Mouse (Mus musculus): ENCODE data around the gene Hsd17b2. TPM values are rescaled to one million over a fixed set of nuclear protein-coding genes. Genes with fewer than 3 reads are reported as not detected.

Hsd17b2 gene
- 1.6 TPM in 1 of 2 replicates, not detected in the other for polyA plus RNA-seq (2015; fragmentation: Nextera tagmentation; extraction: Ambion mirVana)

- Histone ChIP-seq H3K9me3 (ENCODE audit: control insufficient read depth, low read length) (no peaks in the 10 kb centered on the region), H3K36me3 (ENCODE audit: control insufficient read depth, insufficient read depth, low read length) (no peaks in the 10 kb centered on the region), H3K4me3 (ENCODE audit: low read length) (no peak within 1 kb of the TSS), H3K27me3 (ENCODE audit: control insufficient read depth, insufficient read depth, low read depth, low read length) (no peaks in the 10 kb centered on the region), H3K9ac (ENCODE audit: low read length) (no peak within 1 kb of the TSS), H3K4me2 (ENCODE audit: low read depth, low read length) (no peak within 1 kb of the TSS), H3K27ac (ENCODE audit: low read length) (no peak within 1 kb of the TSS), H3K4me1 (replicated peaks; ENCODE audit: control insufficient read depth, insufficient read depth, low read length) (no peaks in the 10 kb centered on the region; the same call in 1 of the 2 replicates)
- no peak for ATAC-seq (ENCODE audit: low read depth)
- 47% methylated on average over 13 of the region's 13 CpGs for WGBS
These were observed at the start of gene Hsd17b2 for GRCm38 (mm10) chr8:117701859-117702258. Gene Hsd17b2 (plus strand): TSS chr8:117701904.

- 97% methylated on average over 1 of the region's 1 CpGs for WGBS
- Histone ChIP-seq H3K36me3 (ENCODE audit: control insufficient read depth, insufficient read depth, low read length) (no peaks in the 10 kb centered on the region), H3K9ac (ENCODE audit: low read length) (no peak overlapping the region), H3K27ac (ENCODE audit: low read length) (no peak overlapping the region), H3K4me2 (ENCODE audit: low read depth, low read length) (no peak overlapping the region), H3K4me3 (ENCODE audit: low read length) (no peak overlapping the region), H3K4me1 (replicated peaks; ENCODE audit: control insufficient read depth, insufficient read depth, low read length) (no peaks in the 10 kb centered on the region), H3K9me3 (ENCODE audit: control insufficient read depth, low read length) (peaks cover 3% of the 10 kb centered on the region; the same call in 1 of the 2 replicates), H3K27me3 (ENCODE audit: control insufficient read depth, insufficient read depth, low read depth, low read length) (no peaks in the 10 kb centered on the region)
- no peak for ATAC-seq (ENCODE audit: low read depth)
These were observed 49.4 kb upstream of the Hsd17b2 start for GRCm38 (mm10) chr8:117652318-117652717.

- H3K27me3 ChIP-seq (ENCODE audit: control insufficient read depth, insufficient read depth, low read depth, low read length): no peaks in the 10 kb centered on the region
- no peak overlapping the region for H3K4me2 ChIP-seq (ENCODE audit: low read depth, low read length)
- H3K27ac ChIP-seq (ENCODE audit: low read length): no peak overlapping the region
- WGBS: 65% methylated on average over 7 of the region's 7 CpGs
- H3K4me3 ChIP-seq (ENCODE audit: low read length): no peak overlapping the region
- ATAC-seq (ENCODE audit: low read depth): no peak
- H3K9me3 ChIP-seq (ENCODE audit: control insufficient read depth, low read length): no peaks in the 10 kb centered on the region
- H3K9ac ChIP-seq (ENCODE audit: low read length): no peak overlapping the region
- no peaks in the 10 kb centered on the region for H3K36me3 ChIP-seq (ENCODE audit: control insufficient read depth, insufficient read depth, low read length)
- H3K4me1 ChIP-seq (replicated peaks; ENCODE audit: control insufficient read depth, insufficient read depth, low read length): peaks cover 8% of the 10 kb centered on the region; the same call in 1 of the 2 replicates
These were observed 42.7 kb upstream of the Hsd17b2 start for GRCm38 (mm10) chr8:117658990-117659389.

- H3K4me2 ChIP-seq (ENCODE audit: low read depth, low read length): no peak overlapping the region
- no peaks in the 10 kb centered on the region for H3K36me3 ChIP-seq (ENCODE audit: control insufficient read depth, insufficient read depth, low read length)
- H3K9ac ChIP-seq (ENCODE audit: low read length): no peak overlapping the region
- no peaks in the 10 kb centered on the region for H3K9me3 ChIP-seq (ENCODE audit: control insufficient read depth, low read length)
- H3K4me1 ChIP-seq (replicated peaks; ENCODE audit: control insufficient read depth, insufficient read depth, low read length): peaks cover 8% of the 10 kb centered on the region; the same call in 1 of the 2 replicates
- no peak overlapping the region for H3K4me3 ChIP-seq (ENCODE audit: low read length)
- ATAC-seq (ENCODE audit: low read depth): peak; percentile 84
- 13% methylated on average over 11 of the region's 11 CpGs for whole genome bisulfite sequencing
- H3K27me3 ChIP-seq (ENCODE audit: control insufficient read depth, insufficient read depth, low read depth, low read length): no peaks in the 10 kb centered on the region
- H3K27ac ChIP-seq (ENCODE audit: low read length): no peak overlapping the region
These were observed 41.2 kb upstream of the Hsd17b2 start for GRCm38 (mm10) chr8:117660358-117661031.

GRCm38 (mm10) chr8:117667349-117668124 lies 34.2 kb upstream of the Hsd17b2 start:
- Histone ChIP-seq H3K4me3 (ENCODE audit: low read length) (no peak overlapping the region), H3K4me2 (ENCODE audit: low read depth, low read length) (no peak overlapping the region), H3K27me3 (ENCODE audit: control insufficient read depth, insufficient read depth, low read depth, low read length) (peaks cover 4% of the 10 kb centered on the region; the same call in 1 of the 2 replicates), H3K27ac (ENCODE audit: low read length) (no peak overlapping the region), H3K9ac (ENCODE audit: low read length) (no peak overlapping the region), H3K4me1 (replicated peaks; ENCODE audit: control insufficient read depth, insufficient read depth, low read length) (no peaks in the 10 kb centered on the region), H3K9me3 (ENCODE audit: control insufficient read depth, low read length) (no peaks in the 10 kb centered on the region), H3K36me3 (ENCODE audit: control insufficient read depth, insufficient read depth, low read length) (no peaks in the 10 kb centered on the region)
- 66% methylated on average over 13 of the region's 13 CpGs for WGBS
- no peak for ATAC-seq (ENCODE audit: low read depth)

GRCm38 (mm10) chr8:117670461-117670860 lies 31.2 kb upstream of the Hsd17b2 start:
- H3K27ac ChIP-seq (ENCODE audit: low read length): no peak overlapping the region
- H3K4me2 ChIP-seq (ENCODE audit: low read depth, low read length): no peak overlapping the region
- no peaks in the 10 kb centered on the region for H3K36me3 ChIP-seq (ENCODE audit: control insufficient read depth, insufficient read depth, low read length)
- peaks cover 4% of the 10 kb centered on the region; the same call in 1 of the 2 replicates for H3K27me3 ChIP-seq (ENCODE audit: control insufficient read depth, insufficient read depth, low read depth, low read length)
- no peaks in the 10 kb centered on the region for H3K4me1 ChIP-seq (replicated peaks; ENCODE audit: control insufficient read depth, insufficient read depth, low read length)
- no peak overlapping the region for H3K9ac ChIP-seq (ENCODE audit: low read length)
- H3K9me3 ChIP-seq (ENCODE audit: control insufficient read depth, low read length): no peaks in the 10 kb centered on the region
- ATAC-seq (ENCODE audit: low read depth): no peak
- H3K4me3 ChIP-seq (ENCODE audit: low read length): no peak overlapping the region
- WGBS: 19% methylated on average over 11 of the region's 11 CpGs

GRCm38 (mm10) chr8:117672558-117672957 lies 29.1 kb upstream of the Hsd17b2 start:
- Histone ChIP-seq H3K27me3 (ENCODE audit: control insufficient read depth, insufficient read depth, low read depth, low read length) (peaks cover 4% of the 10 kb centered on the region; the same call in 1 of the 2 replicates), H3K27ac (ENCODE audit: low read length) (no peak overlapping the region), H3K9ac (ENCODE audit: low read length) (no peak overlapping the region), H3K9me3 (ENCODE audit: control insufficient read depth, low read length) (no peaks in the 10 kb centered on the region), H3K4me2 (ENCODE audit: low read depth, low read length) (no peak overlapping the region), H3K4me3 (ENCODE audit: low read length) (no peak overlapping the region), H3K4me1 (replicated peaks; ENCODE audit: control insufficient read depth, insufficient read depth, low read length) (no peaks in the 10 kb centered on the region), H3K36me3 (ENCODE audit: control insufficient read depth, insufficient read depth, low read length) (no peaks in the 10 kb centered on the region)
- 75% methylated on average over 3 of the region's 3 CpGs for WGBS
- ATAC-seq (ENCODE audit: low read depth): no peak

GRCm38 (mm10) chr8:117673430-117673830 lies 28.3 kb upstream of the Hsd17b2 start, which contains the start of gene Sdr42e1:
Gene Sdr42e1 (minus strand): TSS chr8:117673689.
- Histone ChIP-seq H3K9ac (ENCODE audit: low read length) (peak within 1 kb of the TSS; percentile 68), H3K27ac (ENCODE audit: low read length) (no peak within 1 kb of the TSS), H3K4me2 (ENCODE audit: low read depth, low read length) (peak within 1 kb of the TSS; percentile 73), H3K36me3 (ENCODE audit: control insufficient read depth, insufficient read depth, low read length) (no peaks in the 10 kb centered on the region), H3K4me3 (ENCODE audit: low read length) (peak within 1 kb of the TSS; percentile 61), H3K27me3 (ENCODE audit: control insufficient read depth, insufficient read depth, low read depth, low read length) (peaks cover 4% of the 10 kb centered on the region; the same call in 1 of the 2 replicates), H3K4me1 (replicated peaks; ENCODE audit: control insufficient read depth, insufficient read depth, low read length) (no peaks in the 10 kb centered on the region), H3K9me3 (ENCODE audit: control insufficient read depth, low read length) (no peaks in the 10 kb centered on the region)
- ATAC-seq (ENCODE audit: low read depth): peak; percentile 36; the same call in 1 of the 2 replicates
- 4% methylated on average over 17 of the region's 17 CpGs for WGBS

GRCm38 (mm10) chr8:117675171-117675570 lies 26.5 kb upstream of the Hsd17b2 start:
- H3K4me3 ChIP-seq (ENCODE audit: low read length): no peak overlapping the region
- no peaks in the 10 kb centered on the region for H3K36me3 ChIP-seq (ENCODE audit: control insufficient read depth, insufficient read depth, low read length)
- no peak for ATAC-seq (ENCODE audit: low read depth)
- no peaks in the 10 kb centered on the region for H3K9me3 ChIP-seq (ENCODE audit: control insufficient read depth, low read length)
- H3K9ac ChIP-seq (ENCODE audit: low read length): no peak overlapping the region
- WGBS: 72% methylated on average over 5 of the region's 5 CpGs
- H3K4me2 ChIP-seq (ENCODE audit: low read depth, low read length): no peak overlapping the region
- no peak overlapping the region for H3K27ac ChIP-seq (ENCODE audit: low read length)
- H3K4me1 ChIP-seq (replicated peaks; ENCODE audit: control insufficient read depth, insufficient read depth, low read length): no peaks in the 10 kb centered on the region
- peaks cover 4% of the 10 kb centered on the region; the same call in 1 of the 2 replicates for H3K27me3 ChIP-seq (ENCODE audit: control insufficient read depth, insufficient read depth, low read depth, low read length)
